Mouse (Mus musculus) CH12.LX (cell line): ENCODE measurements around the gene Rarg. TPM values are rescaled to one million over a fixed set of nuclear protein-coding genes. Genes with fewer than 3 reads are reported as not detected.

Experiments
- DNase-seq: peaks from one replicate; pipeline ENCODE4 v3.0.0-alpha.2; 2013; ENCODE audit errors: extremely low read depth
- H3K27ac ChIP-seq: 2 replicates; pipeline ENCODE4 v1.5.1; 2012; ENCODE audit warnings: low read depth, mild to moderate bottlenecking, control low read depth, moderate library complexity; ENCODE audit not compliant: insufficient read depth
- H3K27me3 ChIP-seq: replicated peaks from 2 replicates; pipeline ENCODE3; 2012; ENCODE audit warnings: inconsistent platforms
- H3K36me3 ChIP-seq, 2 experiments: replicated peaks in 1 of 2; 2 replicates each; pipeline versions ENCODE3 to v1.6.1; 2012; ENCODE audit warnings: inconsistent platforms in 1 of 2, low read length in 1 of 2, mild to moderate bottlenecking in 1 of 2, mixed read lengths in 1 of 2, moderate library complexity in 1 of 2; ENCODE audit not compliant: control insufficient read depth in 1 of 2, insufficient read depth in 1 of 2
- H3K4me1 ChIP-seq, 2 experiments: 2 replicates each; pipeline ENCODE4 v1.6.1; 2012; ENCODE audit warnings: inconsistent platforms in 1 of 2, moderate library complexity in 1 of 2; ENCODE audit not compliant: insufficient read depth in 2 of 2, control insufficient read depth in 1 of 2
- H3K4me2 ChIP-seq: 2 replicates; pipeline ENCODE4 v1.6.1; 2012; ENCODE audit warnings: low read depth, mild to moderate bottlenecking, control low read depth; ENCODE audit not compliant: poor library complexity, insufficient read depth, severe bottlenecking
- H3K4me3 ChIP-seq, 3 experiments: fragments of 150-350 bp in 1 of 3; sonication (generic) in 1 of 3; replicated peaks in 1 of 3; 2 replicates each; pipeline versions ENCODE3 to v1.5.1; 2011 to 2012; ENCODE audit warnings: low read depth in 2 of 3, low read length in 2 of 3, mild to moderate bottlenecking in 2 of 3, moderate library complexity in 2 of 3, control low read depth in 1 of 3, improper control_type of control experiment in 1 of 3, inconsistent platforms in 1 of 3, mixed read lengths in 1 of 3; ENCODE audit not compliant: poor library complexity in 1 of 3
- H3K79me2 ChIP-seq: replicated peaks from 2 replicates; pipeline ENCODE4 v1.6.1; 2012; ENCODE audit warnings: mild to moderate bottlenecking, moderate library complexity; ENCODE audit not compliant: control insufficient read depth, poor library complexity, insufficient read depth, severe bottlenecking; ENCODE audit errors: extremely low read depth
- H3K9ac ChIP-seq: 2 replicates; pipeline ENCODE4 v1.6.1; 2012; ENCODE audit warnings: low read depth, mild to moderate bottlenecking, control low read depth, moderate library complexity; ENCODE audit not compliant: insufficient read depth
- H3K9me3 ChIP-seq: replicated peaks from 2 replicates; pipeline ENCODE3; 2012; ENCODE audit warnings: low read length, inconsistent platforms, mixed read lengths
- BHLHE40 ChIP-seq: IDR thresholded peaks from 2 replicates; pipeline ENCODE4 v1.6.1; 2011; ENCODE audit warnings: mild to moderate bottlenecking, low read depth, low read length, improper control_type of control experiment
- CHD2 ChIP-seq: IDR thresholded peaks from 2 replicates; pipeline ENCODE4 v1.6.1; 2011; ENCODE audit warnings: low read length, improper control_type of control experiment
- CTCF ChIP-seq, 2 experiments: IDR thresholded peaks in 1 of 2; conservative IDR thresholded peaks in 1 of 2; 2 replicates each; pipeline ENCODE4 v1.5.1; 2011 to 2012; ENCODE audit warnings: low read depth in 2 of 2, low read length in 2 of 2, improper control_type of control experiment in 1 of 2, inconsistent platforms in 1 of 2, mild to moderate bottlenecking in 1 of 2, moderate library complexity in 1 of 2
- E2F4 ChIP-seq: IDR thresholded peaks from 2 replicates; pipeline ENCODE4 v1.6.1; 2011; ENCODE audit warnings: low read depth, low read length, improper control_type of control experiment; ENCODE audit not compliant: insufficient replicate concordance
- EP300 ChIP-seq: IDR thresholded peaks from 2 replicates; pipeline ENCODE4 v1.6.1; 2011; ENCODE audit warnings: low read length, improper control_type of control experiment
- ETS1 ChIP-seq: conservative IDR thresholded peaks from 2 replicates; pipeline ENCODE4 v1.6.1; 2012; ENCODE audit warnings: low read depth, mild to moderate bottlenecking, inconsistent platforms, low read length, improper control_type of control experiment, moderate library complexity
- GABPA ChIP-seq: IDR thresholded peaks from 2 replicates; pipeline ENCODE4 v1.6.1; 2012; ENCODE audit warnings: low read depth, low read length, improper control_type of control experiment, inconsistent platforms; ENCODE audit not compliant: insufficient replicate concordance
- IRF4 ChIP-seq: IDR thresholded peaks from 2 replicates; pipeline ENCODE4 v1.6.1; 2014; ENCODE audit warnings: low read depth, mild to moderate bottlenecking, inconsistent platforms, low read length, improper control_type of control experiment
- JUN ChIP-seq: IDR thresholded peaks from 2 replicates; pipeline ENCODE4 v1.6.1; 2011; ENCODE audit warnings: low read depth, mild to moderate bottlenecking, low read length, improper control_type of control experiment, moderate library complexity; ENCODE audit not compliant: insufficient read depth
- JUND ChIP-seq: conservative IDR thresholded peaks from 2 replicates; pipeline ENCODE4 v1.6.1; 2011; ENCODE audit warnings: low read depth, low read length, improper control_type of control experiment
- MAFK ChIP-seq: IDR thresholded peaks from 2 replicates; pipeline ENCODE4 v1.6.1; 2011; ENCODE audit warnings: low read length, improper control_type of control experiment; ENCODE audit not compliant: insufficient replicate concordance
- MAX ChIP-seq: IDR thresholded peaks from 2 replicates; pipeline ENCODE4 v1.6.1; 2011; ENCODE audit warnings: low read length, improper control_type of control experiment
- MAZ ChIP-seq: IDR thresholded peaks from 2 replicates; pipeline ENCODE4 v1.6.1; 2012; ENCODE audit warnings: low read depth, mild to moderate bottlenecking, inconsistent platforms, low read length, improper control_type of control experiment, moderate library complexity
- MEF2A ChIP-seq: IDR thresholded peaks from 2 replicates; pipeline ENCODE4 v1.6.1; 2014; ENCODE audit warnings: low read depth, mild to moderate bottlenecking, inconsistent platforms, low read length, improper control_type of control experiment, borderline replicate concordance
- MXI1 ChIP-seq: IDR thresholded peaks from 2 replicates; pipeline ENCODE4 v1.6.1; 2011; ENCODE audit warnings: mild to moderate bottlenecking, low read depth, low read length, improper control_type of control experiment
- MYC ChIP-seq: IDR thresholded peaks from 2 replicates; pipeline ENCODE4 v1.6.1; 2011; ENCODE audit warnings: low read depth, mild to moderate bottlenecking, improper control_type of control experiment, low read length
- NELFE ChIP-seq: IDR thresholded peaks from 2 replicates; pipeline ENCODE4 v1.6.1; 2011; ENCODE audit warnings: low read depth, low read length, improper control_type of control experiment
- PAX5 ChIP-seq: IDR thresholded peaks from 2 replicates; pipeline ENCODE4 v1.6.1; 2012; ENCODE audit warnings: low read length, inconsistent platforms, mixed read lengths
- RAD21 ChIP-seq: IDR thresholded peaks from 2 replicates; pipeline ENCODE4 v1.6.1; 2011; ENCODE audit warnings: low read depth, mild to moderate bottlenecking, low read length, improper control_type of control experiment, moderate library complexity
- RCOR1 ChIP-seq: conservative IDR thresholded peaks from 2 replicates; pipeline ENCODE4 v1.6.1; 2012; ENCODE audit warnings: low read depth, mild to moderate bottlenecking, inconsistent platforms, low read length, improper control_type of control experiment
- SMC3 ChIP-seq: IDR thresholded peaks from 2 replicates; pipeline ENCODE4 v1.6.1; 2011; ENCODE audit warnings: low read depth, low read length, improper control_type of control experiment
- TBP ChIP-seq: conservative IDR thresholded peaks from 2 replicates; pipeline ENCODE4 v1.6.1; 2011; ENCODE audit warnings: low read depth, low read length, improper control_type of control experiment
- USF2 ChIP-seq: conservative IDR thresholded peaks from 2 replicates; pipeline ENCODE4 v1.6.1; 2011; ENCODE audit warnings: low read depth, low read length, improper control_type of control experiment
- ZC3H11A ChIP-seq: IDR thresholded peaks from 2 replicates; pipeline ENCODE4 v1.6.1; 2012; ENCODE audit warnings: low read depth, mild to moderate bottlenecking, inconsistent platforms, low read length, improper control_type of control experiment
- ZMIZ1 ChIP-seq: IDR thresholded peaks from 2 replicates; pipeline ENCODE4 v1.6.1; 2012; ENCODE audit warnings: low read depth, mild to moderate bottlenecking, inconsistent platforms, low read length, improper control_type of control experiment
- dilution Hi-C: fragments of 300-500 bp; cut with MboI; formaldehyde crosslinking; loops from 2 replicates; pipeline ENCODE4 v1.14.3; 2020; ENCODE audit warnings: low sequenced_read_pairs; ENCODE audit not compliant: extremely low pct_unique_long_range_greater_than_20kb, extremely low pct_ligation_motif_present
- in situ Hi-C: fragments of 300-500 bp; cut with MboI; formaldehyde crosslinking; loops from 3 replicates; pipeline ENCODE4 v1.14.3; 2019; ENCODE audit warnings: low sequenced_read_pairs, low pct_ligation_motif_present, low pct_unique_long_range_greater_than_20kb, mixed read lengths
- polyA plus RNA-seq: library from polyadenylated mRNA; unstranded; fragments of >175 nt; gene quantifications from 2 replicates; pipeline ENCODE4 v1.2.1, GENCODE M21; 2012; ENCODE audit warnings: low read depth; ENCODE audit not compliant: insufficient read length
- total RNA-seq, 2 experiments: library from RNA; depleted of rRNA; stranded (reverse); fragments of 300-350 nt in 1 of 2; fragments of >200 nt in 1 of 2; gene quantifications; 2 replicates each; pipeline ENCODE4 v1.2.3; 2012 to 2014

Gene Rarg
- total and polyA plus RNA-seq, 3 experiments, result 0.17 to 0.76 (median 0.64) TPM

- H3K27ac ChIP-seq, result no peak overlapping the region
- H3K9ac ChIP-seq, result no peak overlapping the region
- H3K4me3 ChIP-seq, result no peak overlapping the region
- H3K4me2 ChIP-seq, result no peak overlapping the region
- H3K27me3 ChIP-seq, result no peaks in the 10 kb centered on the region
- peaks cover 21 to 32% of the 10 kb centered on the region in 2 experiments for H3K36me3 ChIP-seq
- H3K4me1 ChIP-seq, result peaks cover 12 to 19% of the 10 kb centered on the region in 2 experiments
- DNase-seq, result no peak
- no peak for TF ChIP-seq RCOR1
- no peak for TF ChIP-seq BHLHE40
- no peak for TF ChIP-seq IRF4
- TF ChIP-seq TBP, result no peak
- no peak for TF ChIP-seq USF2
- no peak for TF ChIP-seq JUN
- no peak for TF ChIP-seq PAX5
- no peak for TF ChIP-seq JUND
- no peak for TF ChIP-seq GABPA
- TF ChIP-seq MAX, result no peak
- TF ChIP-seq MXI1, result no peak
- no peak for TF ChIP-seq MAFK
- no peak for TF ChIP-seq MAZ
- no peak for TF ChIP-seq CHD2
- no peak for TF ChIP-seq ETS1
- in situ Hi-C loops, result loop anchor here (5.0 kb wide), 1 partner anchor 35 kb away; no protein-coding TSS in a partner anchor
- H3K79me2 ChIP-seq, result peaks cover 13% of the 10 kb centered on the region; the same call in 1 of the 2 replicates
- no peaks in the 10 kb centered on the region for H3K9me3 ChIP-seq
- dilution Hi-C loops, result no loop called here
These were observed 25.4 kb upstream of the Rarg start for GRCm38 (mm10) chr15:102282463-102283292.

- Histone ChIP-seq H3K4me3 (peak overlapping the region in 2 of 3 experiments; percentile 74 to 85), H3K9ac (no peak overlapping the region), H3K27ac (no peak overlapping the region), H3K36me3 (peaks cover 21 to 32% of the 10 kb centered on the region in 2 experiments), H3K4me2 (0 out of 2 replicates have a peak overlapping the region, but pooled peaks have one; percentile 67), H3K9me3 (no peaks in the 10 kb centered on the region), H3K79me2 (peaks cover 13% of the 10 kb centered on the region; the same call in 1 of the 2 replicates), H3K4me1 (peaks cover 12 to 19% of the 10 kb centered on the region in 2 experiments), H3K27me3 (no peaks in the 10 kb centered on the region)
- no peak for DNase-seq
- TF ChIP-seq E2F4, result no peak
- TF ChIP-seq RAD21, result no peak
- no peak for TF ChIP-seq MAZ
- TF ChIP-seq ZC3H11A, result no peak
- TF ChIP-seq MYC, result no peak
- TF ChIP-seq CHD2, result no peak
- TF ChIP-seq NELFE, result no peak
- TF ChIP-seq RCOR1, result no peak
- TF ChIP-seq SMC3, result no peak
- no peak for TF ChIP-seq EP300
- no peak for TF ChIP-seq CTCF (conservative IDR thresholded peaks at IDR 0.05 in 1 of 2, IDR thresholded peaks at IDR 0.05 in 1 of 2; ENCODE audit: low read depth in 2 of 2, low read length in 2 of 2)
- no peak for TF ChIP-seq BHLHE40
- no peak for TF ChIP-seq ZMIZ1
- TF ChIP-seq ETS1, result no peak
- TF ChIP-seq MEF2A, result no peak
- dilution Hi-C loops (no loop called here), in situ Hi-C loops (loop anchor here (5.0 kb wide), 1 partner anchor 37 kb away; no protein-coding TSS in a partner anchor)
These were observed 23.3 kb upstream of the Rarg start for GRCm38 (mm10) chr15:102280623-102281022.
